Mouse (Mus musculus): ENCODE data around the gene Pax2. TPM values are rescaled to one million over a fixed set of nuclear protein-coding genes. Genes with fewer than 3 reads are reported as not detected.

Gene Pax2
- polyA plus RNA-seq, 1 experiment from 2014 or later, result not detected

DNA sequence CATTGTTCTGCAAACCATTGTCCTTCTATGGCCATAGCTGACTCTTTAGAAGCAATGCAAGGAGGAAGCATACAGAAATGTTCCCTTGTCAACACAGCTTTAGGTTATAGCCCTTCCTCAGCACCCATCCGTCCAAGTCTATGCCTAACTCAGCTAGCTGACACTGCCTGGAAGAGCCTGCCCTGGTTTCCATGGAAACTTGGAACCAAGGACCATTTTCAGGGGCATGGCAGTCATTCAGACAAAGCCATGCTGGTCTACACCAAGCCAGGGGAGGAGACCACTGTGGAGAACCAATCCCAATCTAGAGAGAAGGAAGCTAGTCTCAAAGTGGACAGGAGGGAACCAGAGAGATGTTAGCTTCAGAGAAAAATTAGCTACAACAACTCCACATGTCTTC lies 77.5 kb downstream of the Pax2 start:
- Histone ChIP-seq H3K9me3 (ENCODE audit: control insufficient read depth, low read length) (no peaks in the 10 kb centered on the region), H3K9ac (ENCODE audit: low read length) (no peak overlapping the region), H3K27ac (replicated peaks) (no peak overlapping the region), H3K27me3 (ENCODE audit: control insufficient read depth, insufficient read depth, low read length) (peaks cover 19% of the 10 kb centered on the region), H3K36me3 (ENCODE audit: control insufficient read depth, insufficient read depth, low read length) (no peaks in the 10 kb centered on the region), H3K4me3 (ENCODE audit: low read depth, low read length) (no peak overlapping the region), H3K4me1 (replicated peaks; ENCODE audit: control insufficient read depth, insufficient read depth) (peaks cover 6% of the 10 kb centered on the region; the same call in 1 of the 2 replicates), H3K4me2 (replicated peaks; ENCODE audit: low read depth) (no peak overlapping the region)
- TF ChIP-seq EP300 (optimal IDR thresholded peaks at IDR 0.05) (no peak), CTCF (IDR thresholded peaks at IDR 0.05; ENCODE audit: low read depth) (no peak)
- no peak for DNase-seq (ENCODE audit: low spot score)
- ATAC-seq (ENCODE audit: low FRiP score, low TSS enrichment), result no peak
- WGBS, result 43% methylated on average over 1 of the region's 1 CpGs

DNA sequence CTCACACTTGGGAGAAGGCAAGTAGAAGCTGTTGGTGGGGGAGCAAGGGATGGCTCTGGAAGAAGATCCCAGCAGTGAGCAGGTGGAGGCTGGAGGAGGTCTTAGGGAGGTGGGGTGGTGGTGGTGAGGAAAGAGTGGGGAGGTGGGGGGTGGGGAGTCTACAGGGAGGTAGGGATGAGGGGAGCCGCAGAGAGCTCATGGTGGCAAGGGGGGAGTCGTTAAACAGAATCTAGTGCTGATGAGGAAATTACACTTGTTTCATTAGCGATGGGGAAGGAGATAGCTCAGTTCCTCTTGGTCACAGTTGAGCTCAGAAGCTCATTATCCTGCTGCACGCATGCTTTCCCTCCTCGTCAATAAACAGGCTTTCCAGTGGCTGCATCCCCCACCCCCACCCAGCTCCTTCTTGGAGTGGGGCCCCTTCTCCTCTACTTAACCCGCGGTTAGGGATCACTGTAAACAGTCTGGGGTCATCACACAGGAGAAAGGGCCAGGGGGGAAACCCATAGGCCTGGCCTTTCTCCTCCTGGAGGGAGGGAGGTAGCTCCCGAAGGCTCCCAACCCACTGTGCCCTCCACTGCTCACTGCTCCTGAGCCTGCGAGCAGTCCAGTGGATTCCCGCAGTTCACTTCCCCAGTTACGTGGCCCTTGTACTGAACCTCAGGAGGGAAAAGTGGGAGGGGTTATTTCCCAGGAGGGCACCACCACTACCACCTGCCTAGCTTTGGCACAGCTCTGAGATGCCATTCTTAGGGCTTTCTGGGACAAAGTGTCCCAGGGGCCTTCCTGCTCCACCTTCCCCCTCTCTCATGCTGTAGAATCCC lies 78.6 kb downstream of the Pax2 start:
- DNase-seq (ENCODE audit: low spot score) (no peak), ATAC-seq (ENCODE audit: low FRiP score, low TSS enrichment) (no peak)
- TF ChIP-seq CTCF (IDR thresholded peaks at IDR 0.05; ENCODE audit: low read depth), result no peak
- TF ChIP-seq EP300 (optimal IDR thresholded peaks at IDR 0.05), result no peak
- Histone ChIP-seq H3K9ac (ENCODE audit: low read length) (no peak overlapping the region), H3K4me1 (replicated peaks; ENCODE audit: control insufficient read depth, insufficient read depth) (peaks cover 6% of the 10 kb centered on the region; the same call in 1 of the 2 replicates), H3K9me3 (ENCODE audit: control insufficient read depth, low read length) (no peaks in the 10 kb centered on the region), H3K36me3 (ENCODE audit: control insufficient read depth, insufficient read depth, low read length) (no peaks in the 10 kb centered on the region), H3K27ac (replicated peaks) (no peak overlapping the region), H3K4me2 (replicated peaks; ENCODE audit: low read depth) (no peak overlapping the region), H3K4me3 (ENCODE audit: low read depth, low read length) (no peak overlapping the region), H3K27me3 (ENCODE audit: control insufficient read depth, insufficient read depth, low read length) (peaks cover 19% of the 10 kb centered on the region)
- WGBS, result 15% methylated on average over 11 of the region's 11 CpGs

DNA sequence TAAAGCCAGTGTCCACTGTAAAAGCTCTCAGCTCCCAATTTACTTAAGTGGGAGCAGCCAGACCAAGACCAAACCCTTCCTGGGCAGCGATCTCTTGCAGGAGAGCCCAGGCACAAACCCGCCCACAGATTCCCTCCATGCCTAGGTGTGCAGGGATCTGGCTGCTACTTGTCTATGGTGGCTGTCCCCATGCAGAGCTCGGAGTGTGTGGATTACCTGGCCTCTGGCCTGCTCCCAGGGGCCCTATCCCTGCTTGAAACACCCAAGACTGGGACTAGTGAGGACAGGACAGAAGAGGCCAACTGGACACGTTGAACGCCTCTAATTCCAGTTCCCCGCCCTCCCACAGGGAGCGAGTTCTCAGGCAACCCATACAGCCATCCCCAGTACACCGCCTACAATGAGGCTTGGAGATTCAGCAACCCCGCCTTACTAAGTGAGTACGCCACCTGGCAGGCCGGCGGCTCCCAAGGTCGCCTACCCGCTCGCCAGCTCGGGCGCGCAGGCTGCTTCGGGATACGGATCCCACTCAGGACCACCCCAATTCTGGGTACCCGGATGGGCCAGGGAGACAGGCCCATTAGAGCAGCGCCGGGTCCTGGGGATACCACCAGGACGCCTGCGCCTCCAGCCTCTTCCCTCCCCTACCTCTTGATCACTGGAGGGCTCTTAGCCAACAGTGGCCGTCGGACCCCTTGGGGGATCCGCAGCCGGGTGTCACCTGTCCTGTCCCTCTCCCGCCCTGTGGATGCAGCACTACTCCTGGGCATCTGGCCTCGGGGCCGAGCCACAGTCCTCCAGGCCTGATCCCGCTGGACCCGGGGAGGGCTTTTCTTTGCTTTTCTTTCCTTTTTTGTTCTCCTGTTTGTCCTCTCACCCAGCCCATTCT lies 79.4 kb downstream of the Pax2 start:
- ATAC-seq (ENCODE audit: low FRiP score, low TSS enrichment), result peak; percentile 27; the same call in 1 of the 2 replicates
- Histone ChIP-seq H3K4me3 (ENCODE audit: low read depth, low read length) (peak overlapping the region; percentile 43), H3K36me3 (ENCODE audit: control insufficient read depth, insufficient read depth, low read length) (no peaks in the 10 kb centered on the region), H3K9me3 (ENCODE audit: control insufficient read depth, low read length) (no peaks in the 10 kb centered on the region), H3K4me1 (replicated peaks; ENCODE audit: control insufficient read depth, insufficient read depth) (peaks cover 6% of the 10 kb centered on the region; the same call in 1 of the 2 replicates), H3K9ac (ENCODE audit: low read length) (no peak overlapping the region), H3K27me3 (ENCODE audit: control insufficient read depth, insufficient read depth, low read length) (peaks cover 19% of the 10 kb centered on the region), H3K4me2 (replicated peaks; ENCODE audit: low read depth) (peak overlapping the region; percentile 67), H3K27ac (replicated peaks) (no peak overlapping the region)
- 4% methylated on average over 33 of the region's 34 CpGs for WGBS
- TF ChIP-seq CTCF (IDR thresholded peaks at IDR 0.05; ENCODE audit: low read depth), result no peak
- no peak for TF ChIP-seq EP300 (optimal IDR thresholded peaks at IDR 0.05)
- DNase-seq (ENCODE audit: low spot score), result no peak

DNA sequence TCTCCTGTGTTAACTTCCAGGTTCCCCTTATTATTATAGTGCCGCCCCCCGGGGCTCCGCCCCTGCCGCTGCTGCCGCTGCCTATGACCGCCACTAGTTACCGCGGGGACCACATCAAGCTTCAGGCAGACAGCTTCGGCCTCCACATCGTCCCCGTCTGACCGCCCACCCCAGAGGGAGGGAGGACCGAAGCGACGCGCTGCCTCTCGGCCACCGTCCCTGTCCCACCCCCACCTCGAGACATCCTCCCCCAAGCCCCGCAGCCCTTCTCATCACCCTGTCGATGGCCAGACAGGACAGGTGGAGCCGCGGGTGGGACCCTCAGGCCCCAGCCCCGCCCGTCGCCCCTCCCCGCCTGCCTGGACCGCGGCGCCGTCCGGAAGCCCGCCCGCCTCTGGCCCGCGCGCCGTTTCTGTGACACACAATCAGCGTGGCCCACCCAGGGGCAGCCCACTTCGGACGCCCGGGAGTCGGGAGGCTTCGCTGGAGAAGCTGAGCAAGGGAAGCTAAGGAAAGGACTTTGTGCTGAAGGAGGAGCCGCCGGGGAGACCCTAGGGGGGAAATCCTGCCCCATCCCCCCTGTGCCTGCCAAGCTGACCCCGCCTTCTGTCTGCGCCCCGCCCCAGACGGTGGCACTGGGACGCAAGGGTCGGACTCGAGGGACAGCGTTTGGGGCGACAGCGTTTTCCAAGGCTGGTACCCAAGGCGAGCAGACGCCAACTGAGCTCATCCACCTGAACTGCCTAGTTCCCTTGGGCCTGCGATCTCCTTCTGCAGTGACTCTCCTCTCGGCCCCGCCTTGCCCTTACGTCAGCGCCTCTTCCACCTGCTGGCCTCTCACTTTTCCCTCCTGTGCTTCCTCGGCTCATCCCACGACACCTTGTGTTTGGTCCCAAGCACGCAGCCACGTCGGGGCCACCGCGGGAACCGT lies 80.4 kb downstream of the Pax2 start:
- no peaks in the 10 kb centered on the region for H3K36me3 ChIP-seq (ENCODE audit: control insufficient read depth, insufficient read depth, low read length)
- peaks cover 19% of the 10 kb centered on the region for H3K27me3 ChIP-seq (ENCODE audit: control insufficient read depth, insufficient read depth, low read length)
- H3K27ac ChIP-seq (replicated peaks), result no peak overlapping the region
- H3K4me2 ChIP-seq (replicated peaks; ENCODE audit: low read depth), result peak overlapping the region; percentile 67
- 0 out of 2 replicates have a peak, but pooled peaks have one; percentile 1 for TF ChIP-seq CTCF (IDR thresholded peaks at IDR 0.05; ENCODE audit: low read depth)
- no peak for TF ChIP-seq EP300 (optimal IDR thresholded peaks at IDR 0.05)
- under 1% methylated on average over 54 of the region's 71 CpGs for WGBS
- ATAC-seq (ENCODE audit: low FRiP score, low TSS enrichment) (no peak; the same call in 1 of the 2 replicates), DNase-seq (ENCODE audit: low spot score) (peak; percentile 56)
- H3K9me3 ChIP-seq (ENCODE audit: control insufficient read depth, low read length), result no peaks in the 10 kb centered on the region
- peaks cover 6% of the 10 kb centered on the region; the same call in 1 of the 2 replicates for H3K4me1 ChIP-seq (replicated peaks; ENCODE audit: control insufficient read depth, insufficient read depth)
- peak overlapping the region; percentile 43 for H3K4me3 ChIP-seq (ENCODE audit: low read depth, low read length)
- H3K9ac ChIP-seq (ENCODE audit: low read length), result peak overlapping the region; percentile 23; the same call in 1 of the 2 replicates

Data from stomach, postnatal 0 days (tissue).